Mouse (Mus musculus): Measurements from ENCODE around the gene Dnah2.

GRCm38 (mm10) chr11:69389531-69390399, 159.1 kb downstream of the Dnah2 start:
- TF ChIP-seq POLR2A (IDR thresholded peaks at IDR 0.05; ENCODE audit: low read depth, low read length): no peak
- TF ChIP-seq CTCF (IDR thresholded peaks at IDR 0.05; ENCODE audit: extremely low read depth, insufficient read length, insufficient replicate concordance, low read depth, low read length): no peak
